Mouse (Mus musculus) spleen, adult 2 months (tissue): ENCODE data around the gene Gan. TPM values are rescaled to one million over a fixed set of nuclear protein-coding genes. Genes with fewer than 3 reads are reported as not detected.

ENCODE experiments used
- DNase-seq, 2 experiments: peaks; one replicate each; pipeline versions ENCODE4 v3.0.0 to v3.0.0-alpha.2; 2012 to 2021; ENCODE audit warnings: low spot score in 2 of 2, low read depth in 1 of 2
- H3K27ac ChIP-seq: fragments of 200-500 bp; 2 replicates; pipeline ENCODE4 v1.5.1; 2012; ENCODE audit warnings: low read length, inconsistent platforms; ENCODE audit not compliant: insufficient read depth
- H3K27me3 ChIP-seq: fragments of 200-500 bp; 2 replicates; pipeline ENCODE4 v1.6.1; 2012; ENCODE audit warnings: mild to moderate bottlenecking, moderate library complexity, low read length, inconsistent platforms; ENCODE audit not compliant: control insufficient read depth, insufficient read depth
- H3K36me3 ChIP-seq: fragments of 200-500 bp; 2 replicates; pipeline ENCODE4 v1.6.1; 2012; ENCODE audit warnings: mild to moderate bottlenecking, low read length, inconsistent platforms; ENCODE audit not compliant: control insufficient read depth, insufficient read depth
- H3K4me1 ChIP-seq: fragments of 200-500 bp; 2 replicates; pipeline ENCODE4 v1.6.1; 2011; ENCODE audit warnings: inconsistent platforms; ENCODE audit not compliant: control insufficient read depth, insufficient read depth, insufficient read length
- H3K4me3 ChIP-seq: fragments of 200-500 bp; 2 replicates; pipeline ENCODE4 v1.5.1; 2011; ENCODE audit warnings: mild to moderate bottlenecking, inconsistent platforms; ENCODE audit not compliant: insufficient read depth, insufficient read length; ENCODE audit errors: extremely low read depth
- CTCF ChIP-seq: fragments of 200-500 bp; IDR thresholded peaks from 2 replicates; pipeline ENCODE4 v1.5.1; 2011; ENCODE audit warnings: mild to moderate bottlenecking, inconsistent platforms; ENCODE audit not compliant: insufficient read depth, insufficient read length, insufficient replicate concordance; ENCODE audit errors: extremely low read depth
- POLR2A ChIP-seq: fragments of 200-500 bp; IDR thresholded peaks from 2 replicates; pipeline ENCODE4 v1.6.1; 2011; ENCODE audit warnings: low read depth, low read length, inconsistent platforms
- WGBS: fragments of 180-500 bp; shearing (Covaris S2); methylation state at CpG from one replicate; pipeline ENCODE4 v1.1.7; 2018; 5-methylcytosine and 5-hydroxymethylcytosine counted together
- polyA plus RNA-seq: library from polyadenylated mRNA; depleted of rRNA; stranded (reverse); fragments of >200 nt; gene quantifications from 2 replicates; pipeline ENCODE4 v1.2.3, GENCODE M21; 2012; rRNA removed

Gan gene
- polyA plus RNA-seq, 1 experiment, result 2.9 TPM

GRCm38 (mm10) chr8:117260234-117260929, 102.4 kb downstream of the Gan start:
- Histone ChIP-seq H3K36me3 (no peaks in the 10 kb centered on the region), H3K4me3 (no peak overlapping the region), H3K27ac (no peak overlapping the region), H3K27me3 (no peaks in the 10 kb centered on the region), H3K4me1 (peaks cover 28% of the 10 kb centered on the region; the same call in 1 of the 2 replicates)
- no peak for TF ChIP-seq POLR2A
- no peak for TF ChIP-seq CTCF
- no peak for DNase-seq
- WGBS, result 77% methylated on average over 14 of the region's 14 CpGs

DNA sequence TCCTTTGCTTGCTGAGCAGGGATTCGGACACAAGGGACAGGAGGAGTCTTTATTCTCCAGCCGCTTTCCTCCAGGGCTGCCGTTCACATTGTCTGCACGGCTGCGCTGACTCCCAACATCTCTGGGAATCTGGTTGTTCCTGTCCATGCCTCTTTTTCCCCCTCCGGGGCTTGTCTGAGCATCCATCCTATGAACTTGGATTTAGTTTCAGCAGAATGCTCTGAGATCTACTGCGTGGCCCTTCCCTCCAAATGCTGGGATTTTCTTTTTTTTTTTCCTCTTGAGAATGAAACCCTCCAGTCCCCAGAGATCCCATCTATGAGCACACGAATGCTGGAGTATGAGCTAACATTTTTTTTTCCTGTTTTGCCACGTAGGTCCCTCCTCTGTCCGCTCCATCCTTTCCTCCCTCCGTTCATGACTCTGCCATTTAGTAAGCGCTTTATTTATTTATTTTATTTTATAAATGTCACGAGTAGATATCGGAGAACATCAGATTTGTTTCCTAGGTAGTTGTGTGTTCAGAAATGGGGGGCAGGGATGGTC, 103.1 kb downstream of the Gan start:
- DNase-seq, result no peak
- peaks cover 28% of the 10 kb centered on the region; the same call in 1 of the 2 replicates for H3K4me1 ChIP-seq
- H3K27ac ChIP-seq, result no peak overlapping the region
- H3K27me3 ChIP-seq, result no peaks in the 10 kb centered on the region
- H3K4me3 ChIP-seq, result no peak overlapping the region
- no peaks in the 10 kb centered on the region for H3K36me3 ChIP-seq
- WGBS, result 82% methylated on average over 14 of the region's 14 CpGs
- no peak for TF ChIP-seq POLR2A
- TF ChIP-seq CTCF, result no peak

- Histone ChIP-seq H3K27me3 (no peaks in the 10 kb centered on the region), H3K4me3 (no peak overlapping the region), H3K27ac (no peak overlapping the region), H3K36me3 (no peaks in the 10 kb centered on the region), H3K4me1 (peaks cover 28% of the 10 kb centered on the region; the same call in 1 of the 2 replicates)
- WGBS, result 39% methylated on average over 9 of the region's 9 CpGs
- DNase-seq, result no peak
- TF ChIP-seq POLR2A (no peak), CTCF (no peak)
These were observed 103.8 kb downstream of the Gan start for GRCm38 (mm10) chr8:117261702-117262101.

DNA sequence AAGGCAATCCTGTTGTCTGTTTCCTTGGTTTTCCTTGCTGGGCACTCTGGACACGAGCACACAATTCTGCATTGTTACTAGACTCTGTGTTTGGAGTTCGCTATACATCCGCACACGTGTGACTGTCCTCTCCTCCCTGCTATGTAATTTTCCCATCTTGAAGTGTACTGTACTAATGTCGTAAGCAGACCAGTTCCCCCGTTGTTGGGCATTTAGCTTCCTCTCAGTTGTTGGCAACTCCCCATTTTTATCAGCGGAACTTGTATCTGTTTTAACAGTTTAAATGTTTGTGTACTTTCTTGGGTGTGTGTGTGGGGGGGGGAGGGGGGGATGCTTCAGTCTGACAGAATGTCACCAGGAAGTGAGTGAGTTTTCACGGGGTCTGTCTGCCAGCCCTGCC, 104.8 kb downstream of the Gan start:
- no peaks in the 10 kb centered on the region for H3K27me3 ChIP-seq
- H3K4me3 ChIP-seq, result no peak overlapping the region
- DNase-seq, result no peak
- TF ChIP-seq CTCF (no peak), POLR2A (no peak)
- no peak overlapping the region for H3K27ac ChIP-seq
- no peaks in the 10 kb centered on the region for H3K36me3 ChIP-seq
- 35% methylated on average over 8 of the region's 8 CpGs for WGBS
- H3K4me1 ChIP-seq, result peaks cover 33% of the 10 kb centered on the region; the same call in 1 of the 2 replicates

DNA sequence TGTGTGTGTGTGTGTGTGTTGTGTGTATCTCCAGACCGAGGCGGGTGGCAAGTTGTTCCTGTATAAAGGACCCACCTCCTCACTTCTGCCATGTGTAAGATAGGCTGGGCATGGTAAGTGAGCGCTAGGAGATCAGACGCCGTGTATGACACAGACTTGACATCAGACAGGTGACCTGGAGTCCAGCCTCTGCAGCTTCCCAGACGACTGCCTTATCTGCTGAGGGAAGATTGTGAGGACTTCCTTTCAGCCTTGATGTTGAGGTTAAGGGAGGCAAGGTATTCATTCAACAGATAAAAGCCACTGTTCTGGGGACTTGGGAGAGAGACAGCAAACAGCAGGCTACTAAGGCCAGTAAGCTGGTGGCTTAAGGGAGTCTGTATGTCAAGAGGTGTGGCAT, 105.5 kb downstream of the Gan start:
- no peak overlapping the region; the same call in 1 of the 2 replicates for H3K27ac ChIP-seq
- H3K4me3 ChIP-seq, result no peak overlapping the region
- DNase-seq, result no peak
- TF ChIP-seq CTCF (no peak), POLR2A (no peak)
- peaks cover 36% of the 10 kb centered on the region; the same call in 1 of the 2 replicates for H3K4me1 ChIP-seq
- H3K27me3 ChIP-seq, result no peaks in the 10 kb centered on the region
- 57% methylated on average over 6 of the region's 6 CpGs for WGBS
- H3K36me3 ChIP-seq, result no peaks in the 10 kb centered on the region

GRCm38 (mm10) chr8:117265079-117265478, 107.1 kb downstream of the Gan start:
- Histone ChIP-seq H3K4me3 (no peak overlapping the region), H3K27ac (no peak overlapping the region), H3K36me3 (no peaks in the 10 kb centered on the region), H3K27me3 (no peaks in the 10 kb centered on the region), H3K4me1 (peaks cover 30% of the 10 kb centered on the region; the same call in 1 of the 2 replicates)
- 94% methylated on average over 5 of the region's 5 CpGs for WGBS
- TF ChIP-seq POLR2A (no peak), CTCF (no peak)
- DNase-seq, result no peak

Other genes with a start within 250 kb of the Gan start
- gene Cmc2, start 236.7 kb upstream of the Gan start, polyA plus RNA-seq, result 3.4 TPM in 2 replicates
- 2.2 and 3.0 TPM in 2 replicates for gene Cenpn, start 236.4 kb upstream of the Gan start, polyA plus RNA-seq
- 10.2 and 13.0 TPM in 2 replicates for gene Atmin, start 214.7 kb upstream of the Gan start, polyA plus RNA-seq
- 0.05 and 0.18 TPM in 2 replicates for gene 1700030J22Rik, start 179.2 kb upstream of the Gan start, polyA plus RNA-seq
- 4.0 and 5.5 TPM in 2 replicates for gene Gcsh, start 164.6 kb upstream of the Gan start, polyA plus RNA-seq
- gene Pkd1l2, start 75.7 kb upstream of the Gan start, polyA plus RNA-seq, result 0.09 and 0.29 TPM in 2 replicates
- 0.05 and 0.07 TPM in 2 replicates for gene Bco1, start 62.3 kb upstream of the Gan start, polyA plus RNA-seq
- 48.2 and 67.6 TPM in 2 replicates for gene Cmip, start 98.9 kb downstream of the Gan start, polyA plus RNA-seq